ENCODE assay signal across 23 mouse cellular contexts in the genomic region with DNA sequence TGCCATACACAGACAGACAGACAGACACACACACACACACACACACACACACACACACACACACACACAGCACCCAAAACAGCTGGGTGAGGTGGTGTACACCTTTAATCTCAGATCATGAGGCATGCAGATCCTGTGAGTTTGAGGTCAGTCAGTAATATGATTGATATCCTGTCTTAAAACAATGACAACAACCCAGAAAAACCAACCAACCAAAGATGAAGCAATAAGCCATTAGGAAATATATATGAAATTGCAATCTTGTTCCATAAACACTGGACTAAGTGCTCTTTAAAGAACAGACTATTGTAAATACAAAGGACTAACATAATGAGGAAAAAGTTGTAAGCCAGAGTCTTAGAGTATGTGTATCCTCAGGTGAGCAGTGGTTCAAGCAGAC.
DNase-seq lines count a peak whose midpoint lies in the region; ATAC-seq and TF ChIP-seq lines count a peak whose summit lies in the region.
"Had no signal": no experiment of that assay in that cellular context is flagged by ENCODE, and none has a peak within 500 bp of the region (broad histone marks: within the 10 kb centered on the region; RNA-seq: fewer than 3 reads in every experiment).

No protein-coding gene starts in this region.

- H3K4me3 ChIP-seq in liver, embryonic 14.5 days (ENCODE audit: insufficient read depth in 1 of 2, low read depth in 2 of 2, low read length in 2 of 2), result no peak overlapping the region
- H3K4me3 ChIP-seq in liver, postnatal 0 days (ENCODE audit: low read depth, low read length), result no peak overlapping the region
- H3K4me3 ChIP-seq: embryonic facial prominence, embryonic 13.5 days; embryonic facial prominence, embryonic 15.5 days; erythroblast, embryonic 14.5 days; forebrain, embryonic 13.5 days; forebrain, embryonic 15.5 days had no signal

- H3K27ac ChIP-seq in liver, embryonic 14.5 days, result no peak overlapping the region
- no peak overlapping the region for H3K27ac ChIP-seq in liver, postnatal 0 days (ENCODE audit: low read depth)
- H3K27ac ChIP-seq: embryonic facial prominence, embryonic 13.5 days; embryonic facial prominence, embryonic 15.5 days; forebrain, embryonic 13.5 days; forebrain, embryonic 15.5 days had no signal

- DNase-seq in liver, embryonic 14.5 days (ENCODE audit: low read depth in 3 of 3, low spot score in 3 of 3), result no peak
- no peak for DNase-seq in liver, postnatal 0 days
- DNase-seq in 416B (ENCODE audit: low read depth), result peak; percentile 57
- DNase-seq in gonadal fat pad, adult 2 months (ENCODE audit: low read depth), result peak; percentile 46
- DNase-seq in frontal cortex, postnatal 25 days (ENCODE audit: low spot score in 2 of 2), result no peak
- no peak for DNase-seq in heart, postnatal 36 days
- DNase-seq in cerebellum, adult 11 months, result no peak
- DNase-seq: adrenal gland, adult 2 months; adrenal gland, postnatal 10 days; adrenal gland, postnatal 25 days; cerebellum, adult 11-12 months; cerebellum, adult 2 months; cerebellum, adult 9-10 months; cerebellum, postnatal 10 days; cerebellum, postnatal 36 days; embryo, embryonic 11 days; forebrain, postnatal 0 days had no signal

- H3K9ac ChIP-seq in liver, embryonic 14.5 days (replicated peaks), result no peak overlapping the region
- H3K9ac ChIP-seq in liver, postnatal 0 days (replicated peaks), result no peak overlapping the region
- H3K9ac ChIP-seq: embryonic facial prominence, embryonic 13.5 days; embryonic facial prominence, embryonic 15.5 days; forebrain, embryonic 13.5 days; forebrain, embryonic 15.5 days; forebrain, postnatal 0 days had no signal

- no peak for TF ChIP-seq CTCF in liver, embryonic 14.5 days (IDR thresholded peaks at IDR 0.05; ENCODE audit: low read depth)
- TF ChIP-seq CTCF in liver, postnatal 0 days (IDR thresholded peaks at IDR 0.05; ENCODE audit: low read depth), result no peak

- H3K36me3 ChIP-seq in liver, embryonic 14.5 days (replicated peaks; ENCODE audit: control insufficient read depth, insufficient read depth, low read depth), result no peaks in the 10 kb centered on the region; the same call in 1 of the 2 replicates
- H3K36me3 ChIP-seq in liver, postnatal 0 days (replicated peaks; ENCODE audit: insufficient read depth, low read length), result peaks cover 12% of the 10 kb centered on the region

- H3K27me3 ChIP-seq in liver, embryonic 14.5 days (ENCODE audit: control insufficient read depth, insufficient read depth, low read length), result no peaks in the 10 kb centered on the region
- no peaks in the 10 kb centered on the region for H3K27me3 ChIP-seq in liver, postnatal 0 days (ENCODE audit: insufficient read depth, low read length)
- H3K27me3 ChIP-seq: embryonic facial prominence, embryonic 13.5 days; embryonic facial prominence, embryonic 15.5 days; forebrain, embryonic 13.5 days; forebrain, embryonic 15.5 days had no signal

- no peak for TF ChIP-seq EP300 in liver, embryonic 14.5 days (IDR thresholded peaks at IDR 0.05; ENCODE audit: low read depth)
- TF ChIP-seq EP300 in liver, postnatal 0 days (IDR thresholded peaks at IDR 0.05; ENCODE audit: low read depth), result no peak

- no peak overlapping the region for H3K4me2 ChIP-seq in liver, embryonic 14.5 days (ENCODE audit: low read depth)
- no peak overlapping the region for H3K4me2 ChIP-seq in liver, postnatal 0 days (ENCODE audit: low read depth, low read length)
- H3K4me2 ChIP-seq: embryonic facial prominence, embryonic 13.5 days; embryonic facial prominence, embryonic 15.5 days; forebrain, embryonic 13.5 days; forebrain, embryonic 15.5 days had no signal

- H3K9me3 ChIP-seq in liver, embryonic 14.5 days (ENCODE audit: control insufficient read depth, low read length), result no peaks in the 10 kb centered on the region
- H3K9me3 ChIP-seq in liver, postnatal 0 days (ENCODE audit: low read length), result no peaks in the 10 kb centered on the region
- H3K9me3 ChIP-seq: embryonic facial prominence, embryonic 13.5 days; embryonic facial prominence, embryonic 15.5 days; forebrain, embryonic 13.5 days; forebrain, embryonic 15.5 days had no signal

- H3K4me1 ChIP-seq in liver, embryonic 14.5 days (replicated peaks; ENCODE audit: control insufficient read depth in 2 of 2, insufficient read depth in 2 of 2, low read length in 1 of 2), result no peaks in the 10 kb centered on the region
- H3K4me1 ChIP-seq in liver, postnatal 0 days (ENCODE audit: insufficient read depth), result no peaks in the 10 kb centered on the region
- H3K4me1 ChIP-seq: embryonic facial prominence, embryonic 13.5 days; embryonic facial prominence, embryonic 15.5 days; forebrain, embryonic 13.5 days; forebrain, embryonic 15.5 days had no signal

- intact Hi-C loops in heart, postnatal 36 days (cut with DNase I), result no loop called here

- ATAC-seq in liver, embryonic 14.5 days (ENCODE audit: insufficient read depth), result 0 out of 2 replicates have a peak, but pooled peaks have one; percentile 14
- ATAC-seq in liver, postnatal 0 days, result no peak
- ATAC-seq in megakaryocyte, adult 5-6 weeks (ENCODE audit: poor library complexity, severe bottlenecking), result peak; percentile 29
- ATAC-seq: forebrain, embryonic 13.5 days; forebrain, embryonic 15.5 days; forebrain, postnatal 0 days had no signal

Comparison
In these comparisons a context has a peak if more than half of its experiments do, and no peak if none do; other contexts are left out.
1. DNase-seq: peak in 416B (single experiment) and gonadal fat pad, adult 2 months (single experiment); none in liver, embryonic 14.5 days (0 of 3), liver, postnatal 0 days (single experiment), frontal cortex, postnatal 25 days (0 of 2), heart, postnatal 36 days (0 of 2) and cerebellum, adult 11 months (single experiment).